Mouse (Mus musculus): ENCODE results near the gene Plvap.
A peak's percentile ranks its signal among the peaks of the same experiment; 100 is the strongest.

DNA sequence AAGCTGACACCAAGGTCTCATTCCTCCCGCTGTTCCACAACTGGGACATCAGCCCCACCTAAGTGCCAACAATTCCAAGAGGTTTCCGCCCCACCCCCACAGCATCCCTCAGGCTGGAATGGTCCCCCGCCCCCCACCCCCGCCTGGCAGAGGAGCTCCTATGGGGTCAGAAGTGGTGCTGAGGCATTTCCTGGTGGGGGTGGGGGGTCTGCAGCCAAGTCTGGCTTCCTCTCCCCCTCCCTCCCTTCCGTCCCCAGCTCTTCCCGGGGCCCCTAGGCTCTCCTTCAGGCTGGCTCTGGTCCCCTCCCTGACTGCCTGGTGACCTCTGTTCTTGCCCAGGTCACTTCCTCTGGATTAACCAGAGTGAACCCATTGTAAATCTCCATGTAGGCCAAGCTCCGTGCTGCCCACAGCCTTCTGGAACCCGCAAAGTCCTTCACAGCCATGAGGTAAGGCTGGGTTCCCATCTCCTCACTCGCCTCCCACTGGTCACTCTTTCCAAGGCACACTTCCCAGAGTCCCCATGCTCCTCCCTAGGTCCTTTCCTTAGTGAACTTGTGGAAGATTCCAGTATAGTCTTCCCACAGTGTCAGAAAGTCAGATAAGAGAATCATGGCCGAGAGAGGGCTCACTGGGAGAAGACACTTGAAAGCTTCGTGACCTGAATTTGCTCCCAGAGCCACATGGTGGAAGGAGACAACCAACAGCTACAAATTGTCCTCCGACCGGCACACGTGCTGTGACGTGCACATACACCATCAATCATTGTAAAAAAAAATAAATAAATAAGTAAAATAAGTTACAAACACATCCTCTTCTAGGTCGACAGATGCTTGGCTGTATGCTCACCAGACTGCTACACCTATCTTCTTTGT lies 12.5 kb downstream of the Plvap start:
- 0 out of 2 replicates have a peak, but pooled peaks have one; percentile 13 for TF ChIP-seq CTCF (IDR thresholded peaks at IDR 0.05)
- no peak for TF ChIP-seq EP300 (IDR thresholded peaks at IDR 0.05)

All from lung, postnatal 0 days (tissue).